Mouse (Mus musculus): ENCODE results near the gene Hip1.

Gene Hip1

DNA sequence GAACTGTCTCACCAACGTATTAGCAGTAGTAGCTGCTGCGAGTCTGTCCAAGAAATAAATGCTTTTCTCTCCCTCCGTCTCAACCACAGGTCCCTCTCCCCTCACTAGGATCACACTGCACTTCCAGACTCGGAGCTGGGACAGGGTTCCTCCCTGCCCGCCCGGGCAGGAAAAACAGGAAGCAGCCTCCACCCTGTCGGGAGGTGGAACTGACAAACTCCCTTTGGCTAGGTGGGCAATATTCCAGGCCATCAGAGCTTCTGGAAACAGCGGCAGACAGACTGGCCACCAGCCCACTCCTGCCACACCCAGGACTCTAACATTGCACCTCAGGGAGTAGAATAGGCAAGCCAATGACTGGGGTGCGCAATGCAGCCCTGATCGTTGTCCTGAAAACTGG lies 11.5 kb downstream of the Hip1 start:
- no peak for ATAC-seq (ENCODE audit: insufficient number of reproducible peaks, low FRiP score, low TSS enrichment)

DNA sequence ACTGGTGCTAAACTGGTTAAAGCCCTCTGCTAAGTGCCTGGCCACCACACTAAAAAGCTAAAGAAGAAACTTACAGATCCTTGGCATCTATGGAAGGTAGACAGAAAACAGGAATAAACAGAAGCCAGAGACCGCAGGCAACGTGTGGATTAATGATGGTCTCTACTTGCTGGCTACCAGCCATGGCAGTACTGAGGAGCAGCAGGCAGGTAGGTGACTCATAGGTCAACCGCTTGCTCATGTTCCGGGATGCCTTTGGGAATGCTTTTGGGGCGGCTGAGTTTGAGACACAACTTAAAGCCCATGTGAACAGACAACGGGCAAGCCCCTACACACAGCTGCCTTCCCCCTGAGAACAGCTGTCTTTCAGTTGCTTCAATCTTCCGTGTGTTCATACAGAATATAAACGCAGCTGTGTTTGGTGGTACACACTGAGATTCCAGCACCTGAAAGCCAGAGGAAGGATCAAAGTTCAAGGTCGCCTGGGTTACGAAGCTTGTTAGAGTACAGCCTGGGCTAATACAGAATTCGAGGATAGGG lies 13.5 kb downstream of the Hip1 start:
- ATAC-seq (ENCODE audit: insufficient number of reproducible peaks, low FRiP score, low TSS enrichment), result no peak

DNA sequence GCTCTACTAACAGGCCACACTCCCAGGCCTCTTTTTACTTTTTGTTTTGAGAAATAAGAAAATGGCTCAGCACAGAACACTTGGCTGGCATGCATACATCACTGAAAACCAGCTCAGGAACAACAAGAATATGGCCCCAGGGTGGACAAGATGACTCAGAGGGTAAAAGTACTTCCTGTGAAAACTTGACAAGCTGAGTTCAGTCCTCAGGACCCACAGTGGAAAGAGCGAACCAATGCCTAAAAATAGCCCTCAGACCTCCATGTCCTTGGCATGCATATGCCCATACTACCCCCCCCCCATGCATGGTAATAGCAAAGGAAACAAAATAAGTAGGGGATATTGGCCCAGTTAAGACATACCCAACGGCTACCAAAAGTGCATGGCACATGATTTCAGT lies 15.0 kb downstream of the Hip1 start:
- no peak for ATAC-seq (ENCODE audit: insufficient number of reproducible peaks, low FRiP score, low TSS enrichment)

DNA sequence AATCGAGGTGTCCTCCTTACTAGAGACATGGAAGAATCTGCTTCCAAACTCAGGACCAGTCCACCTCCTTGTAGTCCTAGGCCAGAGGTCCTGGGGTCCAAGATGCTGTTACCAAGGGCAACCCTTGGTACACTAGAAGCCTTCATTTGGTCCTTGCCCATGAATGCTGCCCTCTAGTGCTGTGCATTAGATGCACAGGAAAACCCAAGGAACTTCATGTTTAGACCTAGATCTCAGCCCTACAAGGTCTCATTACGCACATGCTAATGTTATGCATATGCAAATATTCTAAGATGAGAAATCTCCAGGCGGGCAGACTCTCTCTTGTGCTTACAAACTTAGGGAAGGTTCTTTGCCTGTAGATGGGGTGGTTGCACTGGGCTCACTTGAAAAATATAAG lies 15.6 kb downstream of the Hip1 start:
- ATAC-seq (ENCODE audit: insufficient number of reproducible peaks, low FRiP score, low TSS enrichment), result no peak

DNA sequence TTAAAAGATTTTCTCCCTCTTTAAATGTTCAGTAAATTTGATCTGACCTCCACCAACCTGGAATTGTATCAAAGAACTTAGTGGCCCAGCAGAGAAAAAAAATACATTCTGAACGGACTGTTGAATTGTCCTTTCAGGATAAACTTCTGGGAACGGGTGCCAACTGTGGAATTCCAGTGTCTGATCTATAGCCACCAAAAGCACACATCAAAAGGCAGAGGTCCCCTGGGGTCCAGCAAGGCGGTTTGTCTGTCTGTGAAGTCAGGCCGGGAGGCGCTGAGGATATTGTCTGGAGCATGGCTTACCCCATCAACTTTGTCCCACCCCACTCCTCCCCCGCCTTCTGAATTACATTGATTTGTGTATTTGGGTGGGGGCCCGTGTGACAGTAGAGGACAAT lies 16.9 kb downstream of the Hip1 start:
- no peak for ATAC-seq (ENCODE audit: insufficient number of reproducible peaks, low FRiP score, low TSS enrichment)

DNA sequence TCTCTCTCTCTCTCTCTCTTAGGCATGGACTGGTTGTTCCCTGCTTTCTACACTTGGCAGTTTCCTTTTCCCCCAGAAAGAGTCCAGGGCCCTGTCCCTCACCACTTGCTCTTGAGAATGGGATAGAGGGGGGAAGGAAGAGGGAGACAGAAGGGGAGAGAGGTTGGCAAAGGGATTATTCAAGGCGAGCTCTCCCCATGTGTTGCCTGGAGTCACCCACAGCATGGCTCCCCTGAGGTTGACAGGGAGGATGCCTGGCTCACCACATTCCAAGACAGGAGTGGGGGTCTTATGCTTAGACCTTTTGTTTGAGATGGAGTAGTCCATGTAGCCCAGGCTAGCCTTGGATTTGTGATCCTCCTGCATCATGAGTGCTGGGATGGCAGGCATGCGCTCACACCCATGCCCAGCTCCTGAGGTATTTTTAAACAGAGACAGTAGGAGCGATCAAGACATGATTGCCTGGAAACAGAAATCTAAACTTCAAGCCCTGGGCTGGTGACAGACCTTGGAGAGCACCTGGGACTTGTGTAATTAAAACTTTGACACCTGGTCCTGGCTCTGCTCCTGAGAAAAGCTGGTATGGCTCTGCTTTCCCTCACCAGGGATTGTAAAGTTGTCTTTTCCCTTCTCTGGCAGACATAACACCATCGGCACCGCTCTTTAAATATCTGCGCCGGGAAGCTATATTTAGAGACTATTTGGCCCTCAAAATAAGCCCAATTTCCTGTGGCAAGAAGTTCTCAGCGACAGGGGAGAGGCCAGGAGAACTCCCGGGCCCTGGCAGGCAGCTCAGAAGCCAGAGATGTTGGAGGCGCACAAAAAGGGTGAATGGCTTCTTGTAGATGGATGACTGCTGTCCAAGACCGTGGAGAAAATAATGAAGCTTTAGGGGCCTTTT lies 20.0 kb downstream of the Hip1 start:
- no peak for ATAC-seq (ENCODE audit: insufficient number of reproducible peaks, low FRiP score, low TSS enrichment)

DNA sequence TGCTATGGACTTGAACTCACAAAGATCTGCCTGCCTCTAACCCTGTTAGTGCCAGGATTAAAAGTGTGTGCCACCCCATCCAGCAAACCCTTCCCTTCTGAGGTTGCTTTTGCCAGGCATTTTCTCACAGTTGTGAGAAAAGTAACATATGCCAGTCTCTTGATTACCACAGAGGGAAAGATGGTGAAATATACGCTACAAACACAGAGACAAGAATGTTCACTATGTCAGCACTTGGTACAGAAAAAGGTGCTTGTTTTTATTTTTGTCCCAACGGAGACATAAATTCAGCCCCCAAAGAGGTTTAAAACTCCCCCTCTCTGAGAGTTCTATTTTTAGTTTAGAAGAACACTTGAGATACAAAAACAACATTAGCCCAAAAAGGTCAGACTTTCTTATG lies 20.8 kb downstream of the Hip1 start:
- ATAC-seq (ENCODE audit: insufficient number of reproducible peaks, low FRiP score, low TSS enrichment), result no peak

DNA sequence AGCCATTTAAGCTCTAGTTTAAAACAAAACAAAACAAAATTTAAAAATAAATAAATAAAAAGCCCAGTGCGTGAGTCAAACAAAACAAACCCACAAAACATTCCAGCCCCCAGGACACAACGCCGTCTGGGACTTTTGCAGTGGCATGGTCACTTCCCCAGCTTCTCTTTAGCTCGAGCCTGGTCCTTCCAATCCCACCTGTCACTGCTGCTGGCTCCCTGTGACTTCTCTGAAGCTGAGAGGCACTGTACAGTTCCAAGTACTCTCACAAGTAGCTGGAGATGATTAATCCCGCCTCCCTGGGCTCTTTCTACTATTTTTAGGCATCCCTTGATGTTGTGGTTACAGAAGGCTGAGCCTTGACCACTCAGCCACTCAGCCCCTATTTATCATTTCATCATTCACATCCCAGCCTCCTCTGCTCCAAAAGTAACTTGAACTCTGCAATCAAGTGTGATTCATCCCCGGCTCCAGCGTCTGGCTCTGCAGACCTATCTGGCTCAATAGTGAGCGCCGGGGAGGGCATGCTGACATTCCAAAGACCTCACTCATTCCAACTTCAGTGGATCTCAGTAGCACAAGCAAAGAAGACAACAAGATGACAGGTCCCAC lies 22.7 kb downstream of the Hip1 start:
- no peak for ATAC-seq (ENCODE audit: insufficient number of reproducible peaks, low FRiP score, low TSS enrichment)

DNA sequence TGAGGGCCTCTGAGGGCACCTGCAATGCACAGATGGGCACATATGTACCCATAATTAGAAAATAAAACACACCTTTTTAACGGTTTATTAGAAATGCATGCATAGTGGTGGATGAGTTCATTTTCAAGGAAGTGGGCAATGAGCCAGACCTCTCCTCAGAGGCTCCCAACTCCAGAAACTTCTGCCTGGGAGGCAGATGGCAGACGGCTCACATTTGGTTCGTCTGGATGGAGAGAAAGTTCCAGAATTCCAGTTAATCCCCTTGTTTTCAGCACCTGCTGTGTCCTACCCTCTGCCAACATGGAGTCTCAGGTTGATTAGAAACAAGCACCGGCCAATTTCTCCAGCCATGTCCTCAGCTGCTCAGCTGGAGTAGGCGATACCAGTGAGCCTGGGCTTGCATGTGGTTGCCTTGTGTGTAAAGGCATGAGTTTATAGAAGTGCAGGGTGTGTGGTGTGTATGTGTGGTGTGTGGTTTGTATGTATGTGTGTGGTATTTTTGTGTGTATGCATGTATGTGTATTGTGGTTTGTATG lies 27.5 kb downstream of the Hip1 start:
- no peak for ATAC-seq (ENCODE audit: insufficient number of reproducible peaks, low FRiP score, low TSS enrichment)

DNA sequence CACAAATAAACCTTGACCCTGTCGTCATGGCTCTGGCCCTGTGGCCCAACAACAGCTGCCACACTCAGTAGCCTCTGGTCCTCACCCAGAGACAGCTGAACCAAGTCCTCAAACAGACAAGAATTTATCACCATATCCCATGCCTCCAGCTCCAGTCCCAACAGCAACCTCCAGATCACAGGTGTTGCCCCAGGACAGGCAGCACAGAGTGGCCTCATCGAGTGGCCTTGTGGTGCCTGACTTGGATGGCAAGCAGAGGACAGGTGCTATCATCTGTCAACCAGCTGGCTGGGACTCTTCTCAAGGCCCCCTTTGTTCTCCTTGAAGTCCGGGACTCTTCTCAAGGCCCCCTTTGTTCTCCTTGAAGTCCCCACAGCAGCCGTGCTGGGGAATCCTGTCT lies 31.8 kb downstream of the Hip1 start:
- ATAC-seq (ENCODE audit: insufficient number of reproducible peaks, low FRiP score, low TSS enrichment), result no peak

DNA sequence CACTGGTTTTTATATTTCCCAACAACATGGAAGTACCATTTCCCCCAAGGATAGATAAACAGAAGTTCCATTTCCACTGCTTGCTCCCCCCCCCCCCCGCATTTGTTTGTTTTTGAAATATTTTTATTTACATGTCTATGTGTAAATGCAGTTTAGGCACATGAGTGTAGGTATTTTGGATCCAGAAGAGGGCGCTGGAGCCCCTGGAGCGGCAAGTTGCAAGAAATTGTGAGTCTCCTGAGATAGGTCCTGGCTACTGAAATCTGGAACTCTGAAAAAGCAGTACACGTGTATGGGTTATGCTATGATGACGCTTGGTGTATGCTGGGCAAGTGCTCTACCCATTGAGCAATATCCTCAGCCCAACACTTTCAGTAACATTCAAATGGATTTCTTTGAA lies 33.8 kb downstream of the Hip1 start:
- ATAC-seq (ENCODE audit: insufficient number of reproducible peaks, low FRiP score, low TSS enrichment), result no peak

DNA sequence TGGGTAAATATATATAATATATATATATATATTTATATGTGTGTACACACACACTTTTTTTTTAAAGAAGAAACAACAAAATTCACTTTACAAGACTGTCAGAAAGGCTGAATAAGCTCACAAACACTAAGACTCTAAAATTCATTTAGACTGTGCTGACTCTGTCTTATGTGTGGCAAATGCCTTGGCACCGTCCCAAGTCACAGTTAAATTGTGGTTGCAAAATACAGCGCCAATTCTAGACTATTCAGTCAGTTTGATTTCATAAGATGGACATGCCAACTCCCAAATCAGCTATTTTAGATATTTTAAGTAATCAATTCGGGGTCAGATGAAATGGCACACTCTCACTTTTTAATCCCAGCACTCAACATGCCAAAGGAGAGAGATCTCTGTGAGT lies 36.6 kb downstream of the Hip1 start:
- ATAC-seq (ENCODE audit: insufficient number of reproducible peaks, low FRiP score, low TSS enrichment), result no peak

DNA sequence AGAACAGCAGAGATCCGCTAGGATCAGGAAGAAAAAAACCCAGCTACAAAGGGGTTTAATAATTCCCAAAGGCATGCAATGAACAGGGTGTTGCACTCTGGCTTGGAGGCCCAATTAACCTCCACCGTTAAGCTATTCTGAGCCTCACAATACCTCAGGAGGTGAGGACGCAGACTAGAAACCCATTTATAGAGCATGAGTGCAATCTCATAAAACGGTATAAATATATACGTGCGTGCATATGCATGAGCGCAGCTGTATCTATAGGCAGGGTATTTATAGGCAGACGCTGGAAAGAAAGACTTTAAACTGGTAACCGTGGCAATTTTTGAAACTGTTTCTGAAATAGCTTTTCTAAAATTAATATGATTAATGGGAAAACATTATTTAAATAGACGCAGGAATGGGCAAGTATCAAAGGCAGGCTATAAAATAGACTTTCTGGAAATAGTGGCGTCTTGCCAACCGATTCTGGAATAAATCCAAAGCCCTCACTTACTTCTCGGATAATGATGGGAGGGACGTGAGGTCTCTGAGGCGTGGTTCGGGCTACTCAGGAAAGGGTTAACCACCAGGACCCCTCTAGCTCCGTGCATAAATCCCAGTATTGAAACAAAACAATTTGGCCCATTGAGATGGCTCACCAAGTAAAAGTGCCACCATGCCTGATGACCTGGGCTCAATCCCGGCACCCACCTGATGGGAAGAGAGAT lies 37.2 kb downstream of the Hip1 start:
- ATAC-seq (ENCODE audit: insufficient number of reproducible peaks, low FRiP score, low TSS enrichment), result no peak

DNA sequence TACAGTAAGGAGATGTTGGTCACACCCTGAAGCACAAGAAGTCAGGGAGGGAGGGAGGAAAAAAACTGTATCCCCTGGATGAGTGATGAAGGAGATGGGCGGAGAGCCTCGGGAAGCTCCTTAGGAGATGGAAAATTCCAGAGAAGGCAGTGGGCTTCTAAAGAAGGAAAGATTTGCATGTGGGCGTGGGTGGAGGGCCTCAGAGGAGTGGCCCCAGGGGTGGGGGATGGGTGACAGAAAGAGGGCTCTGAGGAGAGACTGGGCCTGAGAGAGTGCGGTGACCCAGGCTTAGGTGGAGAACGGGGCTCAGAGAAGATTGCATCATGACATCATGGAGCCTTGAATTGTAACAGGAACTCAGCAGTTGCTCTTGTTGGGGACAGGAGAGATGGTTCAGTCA lies 39.5 kb downstream of the Hip1 start:
- no peak for ATAC-seq (ENCODE audit: insufficient number of reproducible peaks, low FRiP score, low TSS enrichment)

DNA sequence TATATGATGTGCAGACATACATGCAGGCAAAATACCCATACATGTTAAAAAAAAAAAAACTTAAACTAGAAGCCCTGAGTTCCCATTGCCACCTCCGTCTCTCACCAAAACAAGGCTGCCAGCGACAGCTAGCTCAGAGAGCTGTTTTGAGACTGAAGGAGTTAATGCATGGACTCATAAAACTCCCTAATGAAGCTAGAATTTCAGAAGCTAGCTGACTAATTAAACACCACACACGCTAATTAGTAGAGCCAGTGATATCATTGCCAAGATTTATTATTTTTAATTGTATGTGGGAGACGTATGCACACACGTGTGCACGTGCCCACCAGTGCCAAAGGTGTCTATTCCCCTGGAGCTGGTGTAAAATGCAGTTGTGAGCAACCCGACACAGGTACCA lies 42.0 kb downstream of the Hip1 start:
- ATAC-seq (ENCODE audit: insufficient number of reproducible peaks, low FRiP score, low TSS enrichment), result no peak

DNA sequence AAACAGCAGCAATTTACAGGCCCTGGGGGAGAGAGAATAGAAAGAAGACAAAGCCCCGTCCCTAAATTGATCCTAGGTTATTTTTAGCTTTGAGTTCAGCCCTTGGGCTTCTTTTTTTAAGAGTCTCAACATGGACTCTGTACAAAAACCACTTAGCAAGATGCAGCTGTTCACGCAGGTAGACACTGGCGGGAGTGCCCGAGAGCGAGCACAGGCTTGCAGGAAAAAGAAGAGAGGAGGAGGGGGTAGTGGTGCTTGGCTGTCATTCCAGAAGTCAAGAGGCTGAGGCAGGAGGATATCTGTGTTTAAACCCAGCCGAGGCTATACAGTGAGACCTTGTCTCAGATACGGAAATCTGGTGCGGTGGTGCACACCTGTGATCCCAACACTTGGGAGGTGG lies 42.9 kb downstream of the Hip1 start:
- no peak for ATAC-seq (ENCODE audit: insufficient number of reproducible peaks, low FRiP score, low TSS enrichment)

DNA sequence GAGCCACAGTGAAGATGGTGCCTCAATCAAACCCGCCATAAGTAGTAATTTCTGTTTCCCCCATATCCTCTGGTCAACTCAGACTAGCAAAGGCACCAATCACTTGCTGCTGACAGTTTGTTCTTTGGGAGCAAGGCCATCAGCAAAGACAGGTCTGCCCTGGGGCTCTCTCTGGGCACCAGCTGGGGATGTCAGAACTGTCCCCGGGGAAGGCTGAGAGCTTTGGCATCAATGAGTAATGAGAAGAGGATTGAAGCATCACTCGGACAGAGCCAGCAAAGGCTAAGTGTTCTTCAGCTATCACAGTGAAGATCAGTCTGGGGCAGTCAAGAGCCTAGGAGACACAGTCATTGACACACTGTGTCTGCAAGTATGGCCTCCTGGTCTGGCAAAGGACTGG lies 46.0 kb downstream of the Hip1 start:
- no peak for ATAC-seq (ENCODE audit: insufficient number of reproducible peaks, low FRiP score, low TSS enrichment)

DNA sequence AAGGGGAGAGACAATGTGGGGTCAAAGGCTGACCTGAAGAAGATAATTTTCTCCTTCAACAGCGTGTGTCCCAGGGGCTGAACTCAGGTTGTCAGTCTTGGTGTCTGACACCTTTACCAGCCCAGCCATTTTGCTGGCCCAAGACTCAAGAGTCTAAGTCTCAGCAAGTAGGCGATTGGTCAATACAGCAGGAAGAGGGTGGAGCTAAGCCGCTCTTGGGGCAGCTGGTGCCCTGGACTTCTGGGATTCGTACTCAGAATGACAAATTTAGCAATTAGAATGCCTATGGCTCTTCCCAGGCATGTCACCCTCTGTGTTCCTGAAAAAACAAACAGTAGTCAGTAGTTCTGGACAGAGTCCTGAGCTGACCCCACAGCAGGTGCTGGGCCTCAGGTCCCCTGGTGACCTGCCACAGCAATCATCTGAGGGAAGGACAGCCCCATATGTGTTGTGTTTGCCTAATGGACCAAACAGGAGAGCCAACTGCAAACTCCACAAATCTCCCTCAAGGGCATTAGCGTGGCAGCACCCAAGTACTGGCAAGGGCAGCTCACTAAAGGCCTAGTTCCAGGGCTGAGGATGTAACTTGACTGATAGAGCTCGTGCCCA lies 47.5 kb downstream of the Hip1 start:
- no peak for ATAC-seq (ENCODE audit: insufficient number of reproducible peaks, low FRiP score, low TSS enrichment)

DNA sequence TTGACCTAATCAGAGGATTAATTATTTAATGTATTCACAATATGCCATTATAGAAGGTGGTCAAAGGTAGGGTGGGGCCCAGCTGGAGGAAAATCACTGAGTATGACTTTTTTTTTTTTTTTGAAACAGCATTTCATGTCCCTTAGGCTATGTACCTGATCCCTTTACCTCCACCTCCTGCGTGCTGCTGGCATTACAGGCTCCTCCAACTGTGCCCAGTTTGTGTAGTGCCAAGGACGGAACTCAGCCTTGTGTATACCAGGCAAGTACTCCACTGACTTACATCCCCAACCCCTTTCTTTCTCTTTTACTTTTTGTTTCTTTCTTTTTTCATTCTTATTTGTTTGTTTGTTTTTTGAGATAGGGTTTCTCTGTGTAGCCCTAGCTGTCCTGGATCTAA lies 48.4 kb downstream of the Hip1 start:
- ATAC-seq (ENCODE audit: insufficient number of reproducible peaks, low FRiP score, low TSS enrichment), result no peak

DNA sequence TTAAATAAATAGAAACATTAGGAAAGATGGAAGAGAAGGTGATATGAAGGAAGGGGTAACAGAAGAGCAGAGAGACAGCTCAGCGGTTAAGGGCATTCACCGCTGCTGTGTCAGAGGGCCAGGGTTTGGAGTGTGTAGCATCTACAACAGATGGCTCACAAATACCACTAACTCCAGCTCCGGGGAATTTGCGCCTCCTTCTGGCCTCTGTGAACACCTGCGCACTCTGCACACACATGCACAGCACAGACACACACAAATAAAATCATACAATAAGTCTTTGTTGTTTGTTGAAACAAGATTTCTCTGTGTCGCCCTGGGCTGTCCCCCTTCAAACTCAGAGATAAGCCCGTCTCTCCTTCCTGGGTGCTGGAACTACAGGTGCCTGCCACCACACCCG lies 49.4 kb downstream of the Hip1 start:
- ATAC-seq (ENCODE audit: insufficient number of reproducible peaks, low FRiP score, low TSS enrichment), result no peak
